Mouse (Mus musculus) gastrocnemius, adult 8-10 months (tissue): Measurements from ENCODE around the gene Olfr807. TPM values are rescaled to one million over a fixed set of nuclear protein-coding genes. Genes with fewer than 3 reads are reported as not detected.

Experiments used
- DNase-seq, 2 experiments: peaks; one replicate each; pipeline ENCODE4 v3.0.0; 2022; ENCODE audit warnings: low spot score in 2 of 2
- microRNA-seq: library from miRNA; unstranded; fragments of <30 nt; microRNA quantifications from one replicate; pipeline ENCODE4 v1.2.0, GENCODE M21; 2022
- total RNA-seq, 4 experiments: library from RNA; stranded (reverse); gene quantifications; 2 replicates each; pipeline ENCODE4 v1.2.4; 2022

The Olfr807 gene
- not detected for total RNA-seq

- no peak for DNase-seq
Observed at GRCm38 (mm10) chr10:129757693-129758092, at the start of gene Olfr807. Gene Olfr807 (minus strand): TSS chr10:129757793.

- no peak for DNase-seq
Observed at GRCm38 (mm10) chr10:129804296-129804695, 46.7 kb upstream of the Olfr807 start, which contains the start of gene Olfr811. Gene Olfr811 (minus strand): TSS chr10:129804396.

- no peak for DNase-seq
Observed at GRCm38 (mm10) chr10:129794817-129795216, 37.2 kb upstream of the Olfr807 start, which contains the start of gene Olfr810. Gene Olfr810 (minus strand): TSS chr10:129794917.

DNA sequence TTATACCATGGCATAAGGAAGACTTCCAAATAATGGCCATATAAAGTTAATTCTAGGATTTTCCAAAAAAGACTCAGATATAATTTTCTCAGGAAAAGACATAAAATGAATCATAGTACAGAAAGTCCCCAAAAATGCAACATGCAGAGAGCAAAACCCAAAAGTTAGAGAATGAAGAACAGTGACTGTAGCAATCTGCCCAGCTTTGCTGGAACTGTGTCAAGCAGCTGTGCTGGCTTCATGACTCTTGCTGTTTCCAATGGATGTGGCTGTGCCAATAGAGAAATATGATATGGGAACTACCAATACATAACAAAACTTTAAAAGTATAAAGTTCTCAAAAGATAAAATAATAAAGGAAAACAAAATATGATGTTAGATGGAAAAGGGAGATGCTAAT, 20.5 kb upstream of the Olfr807 start:
- DNase-seq: no peak

DNA sequence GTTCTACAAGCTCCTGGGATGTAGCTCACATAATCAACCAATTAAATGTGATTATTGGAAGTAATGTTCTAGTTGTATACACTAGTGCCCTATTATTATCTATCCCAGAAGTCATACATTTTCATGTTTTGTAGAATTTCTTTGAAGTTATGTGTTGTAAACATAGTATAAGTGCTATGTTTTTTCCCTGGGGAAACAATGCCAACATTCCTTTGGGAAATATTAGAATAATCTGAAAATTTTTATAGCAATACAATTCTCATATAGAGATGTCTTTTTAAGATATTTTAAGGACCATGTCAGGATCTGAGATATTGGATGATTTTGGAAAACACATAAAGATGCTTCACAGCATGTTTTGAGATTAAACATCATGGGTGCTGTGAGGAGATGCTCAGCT, 16.7 kb upstream of the Olfr807 start, which contains the start of gene Olfr809:
TSS of gene Olfr809 (plus strand) at position 301 of the 400 bp plus-strand sequence.
- DNase-seq: no peak

- DNase-seq: no peak
Observed at GRCm38 (mm10) chr10:129765182-129765581, 7.6 kb upstream of the Olfr807 start, which contains the start of gene Olfr808. Gene Olfr808 (plus strand): TSS chr10:129765482.

GRCm38 (mm10) chr10:129741821-129742220, 15.8 kb downstream of the Olfr807 start, which contains the start of gene Olfr806:
Gene Olfr806 (minus strand): TSS chr10:129741921.
- DNase-seq: no peak

GRCm38 (mm10) chr10:129729275-129729674, 28.3 kb downstream of the Olfr807 start, which contains the start of gene Olfr805:
Gene Olfr805 (minus strand): TSS chr10:129729375.
- no peak for DNase-seq

Small RNA genes lying within 50 kb of the gene (microRNA-seq; reads per million reads assigned to microRNA genes)
- gene Gm24485: not detected

Other genes starting within 250 kb of the Olfr807 start
- gene Olfr791, start 236.0 kb downstream of the Olfr807 start, total RNA-seq: not detected
- gene Olfr792, start 218.6 kb downstream of the Olfr807 start, total RNA-seq: not detected
- not detected for gene Olfr794, start 190.1 kb downstream of the Olfr807 start, total RNA-seq
- gene Olfr796, start 145.2 kb downstream of the Olfr807 start, total RNA-seq: not detected
- not detected for gene Olfr798, start 129.9 kb downstream of the Olfr807 start, total RNA-seq
- not detected for gene Olfr799, start 120.3 kb downstream of the Olfr807 start, total RNA-seq
- not detected for gene Olfr800, start 100.1 kb downstream of the Olfr807 start, total RNA-seq
- not detected for gene Olfr801, start 83.9 kb downstream of the Olfr807 start, total RNA-seq
- gene Olfr802, start 69.6 kb downstream of the Olfr807 start, total RNA-seq: not detected
- not detected for gene Olfr803, start 63.5 kb downstream of the Olfr807 start, total RNA-seq
- gene Olfr804, start 54.6 kb downstream of the Olfr807 start, total RNA-seq: not detected
- gene Olfr805, start 28.4 kb downstream of the Olfr807 start, total RNA-seq: not detected
- not detected for gene Olfr806, start 15.9 kb downstream of the Olfr807 start, total RNA-seq
- gene Olfr808, start 7.7 kb upstream of the Olfr807 start, total RNA-seq: not detected
- not detected for gene Olfr809, start 16.8 kb upstream of the Olfr807 start, total RNA-seq
- gene Olfr810, start 37.1 kb upstream of the Olfr807 start, total RNA-seq: not detected
- gene Olfr811, start 46.6 kb upstream of the Olfr807 start, total RNA-seq: not detected
- not detected for gene Olfr812, start 88.3 kb upstream of the Olfr807 start, total RNA-seq
- gene Olfr813, start 97.6 kb upstream of the Olfr807 start, total RNA-seq: not detected
- not detected for gene Olfr814, start 122.1 kb upstream of the Olfr807 start, total RNA-seq
- gene Olfr815, start 148.1 kb upstream of the Olfr807 start, total RNA-seq: not detected
- gene Olfr816, start 157.8 kb upstream of the Olfr807 start, total RNA-seq: not detected
- not detected for gene Olfr818, start 191.3 kb upstream of the Olfr807 start, total RNA-seq
- not detected for gene Olfr819, start 209.5 kb upstream of the Olfr807 start, total RNA-seq
- not detected for gene Olfr247, start 218.3 kb upstream of the Olfr807 start, total RNA-seq
- gene Gm10310, start 227.3 kb upstream of the Olfr807 start, total RNA-seq: not detected